Mouse (Mus musculus): Measurements from ENCODE around the gene Ucn2. TPM values are rescaled to one million over a fixed set of nuclear protein-coding genes. Genes with fewer than 3 reads are reported as not detected.

Ucn2 gene
- polyA plus RNA-seq, 1 experiment from 2014 or later: not detected

DNA sequence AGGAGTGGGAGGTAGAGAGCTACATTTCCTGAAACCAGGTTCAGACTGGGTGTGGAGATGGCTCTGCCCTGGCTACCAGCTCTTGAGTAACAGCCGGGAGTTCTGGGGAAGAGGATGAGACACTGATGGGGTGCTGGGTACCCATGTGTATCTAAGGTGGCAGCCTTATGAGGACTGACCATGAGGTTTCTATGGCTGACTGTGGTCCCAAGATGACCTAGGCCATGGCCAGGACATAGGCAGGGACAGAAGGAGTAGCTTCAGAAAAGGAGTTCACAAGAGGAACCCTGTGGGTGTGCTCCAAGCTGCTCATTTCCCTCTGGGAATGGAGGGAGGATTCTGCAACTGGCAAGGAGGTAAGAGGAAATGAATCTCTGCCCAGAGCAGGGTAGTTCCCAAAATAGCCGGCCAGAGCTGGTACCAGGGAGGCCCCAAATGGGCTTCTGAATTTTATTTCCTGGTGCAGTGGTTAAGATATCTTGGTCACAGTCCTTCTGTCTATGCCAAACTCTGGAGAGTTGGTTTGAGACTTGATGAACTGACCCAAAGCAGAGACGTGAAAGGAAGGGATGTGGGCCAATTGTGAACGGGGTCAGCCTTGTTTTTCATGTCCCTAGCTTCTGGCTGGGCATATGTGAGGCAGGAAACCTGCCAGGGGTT, 4.1 kb downstream of the Ucn2 start:
- Histone ChIP-seq H3K4me3 (ENCODE audit: low read depth, low read length) (no peak overlapping the region), H3K4me1 (ENCODE audit: insufficient read depth) (peaks cover 31% of the 10 kb centered on the region), H3K27ac (ENCODE audit: low read depth) (0 out of 2 replicates have a peak overlapping the region, but pooled peaks have one; percentile 6), H3K9me3 (ENCODE audit: low read length) (no peaks in the 10 kb centered on the region), H3K4me2 (ENCODE audit: low read depth, low read length) (no peak overlapping the region), H3K36me3 (replicated peaks; ENCODE audit: insufficient read depth, low read length) (no peaks in the 10 kb centered on the region), H3K9ac (replicated peaks) (no peak overlapping the region), H3K27me3 (ENCODE audit: insufficient read depth, low read length) (no peaks in the 10 kb centered on the region)
- TF ChIP-seq EP300 (IDR thresholded peaks at IDR 0.05; ENCODE audit: low read depth) (no peak), CTCF (IDR thresholded peaks at IDR 0.05; ENCODE audit: low read depth) (no peak)
- DNase-seq (no peak), ATAC-seq (no peak)
- WGBS (ENCODE audit: insufficient replicate concordance): 61% methylated on average over 4 of the region's 4 CpGs

DNA sequence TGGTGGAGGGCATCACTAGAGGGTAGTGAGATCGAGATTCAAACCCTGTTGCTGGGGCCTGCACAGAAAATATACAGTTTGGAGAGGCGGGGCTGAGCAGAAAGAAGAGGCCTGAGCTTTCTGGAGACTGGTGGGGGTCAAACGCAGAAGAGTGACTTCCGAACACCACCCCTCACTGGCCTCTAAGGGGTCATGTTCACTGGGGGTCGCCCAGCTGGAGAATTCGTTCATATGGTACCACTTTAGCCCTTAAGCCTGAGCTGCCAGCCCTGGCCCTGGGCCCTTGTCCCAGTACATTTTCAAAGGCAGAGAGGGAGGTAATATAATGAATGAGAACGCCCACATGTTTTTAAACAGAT, 4.6 kb downstream of the Ucn2 start:
- Histone ChIP-seq H3K4me2 (ENCODE audit: low read depth, low read length) (no peak overlapping the region), H3K27me3 (ENCODE audit: insufficient read depth, low read length) (no peaks in the 10 kb centered on the region), H3K4me1 (ENCODE audit: insufficient read depth) (peaks cover 35% of the 10 kb centered on the region), H3K9me3 (ENCODE audit: low read length) (no peaks in the 10 kb centered on the region), H3K4me3 (ENCODE audit: low read depth, low read length) (no peak overlapping the region), H3K36me3 (replicated peaks; ENCODE audit: insufficient read depth, low read length) (no peaks in the 10 kb centered on the region), H3K9ac (replicated peaks) (no peak overlapping the region), H3K27ac (ENCODE audit: low read depth) (no peak overlapping the region)
- TF ChIP-seq CTCF (IDR thresholded peaks at IDR 0.05; ENCODE audit: low read depth) (no peak), EP300 (IDR thresholded peaks at IDR 0.05; ENCODE audit: low read depth) (no peak)
- 72% methylated on average over 7 of the region's 7 CpGs for WGBS (ENCODE audit: insufficient replicate concordance)
- DNase-seq (no peak), ATAC-seq (no peak)

DNA sequence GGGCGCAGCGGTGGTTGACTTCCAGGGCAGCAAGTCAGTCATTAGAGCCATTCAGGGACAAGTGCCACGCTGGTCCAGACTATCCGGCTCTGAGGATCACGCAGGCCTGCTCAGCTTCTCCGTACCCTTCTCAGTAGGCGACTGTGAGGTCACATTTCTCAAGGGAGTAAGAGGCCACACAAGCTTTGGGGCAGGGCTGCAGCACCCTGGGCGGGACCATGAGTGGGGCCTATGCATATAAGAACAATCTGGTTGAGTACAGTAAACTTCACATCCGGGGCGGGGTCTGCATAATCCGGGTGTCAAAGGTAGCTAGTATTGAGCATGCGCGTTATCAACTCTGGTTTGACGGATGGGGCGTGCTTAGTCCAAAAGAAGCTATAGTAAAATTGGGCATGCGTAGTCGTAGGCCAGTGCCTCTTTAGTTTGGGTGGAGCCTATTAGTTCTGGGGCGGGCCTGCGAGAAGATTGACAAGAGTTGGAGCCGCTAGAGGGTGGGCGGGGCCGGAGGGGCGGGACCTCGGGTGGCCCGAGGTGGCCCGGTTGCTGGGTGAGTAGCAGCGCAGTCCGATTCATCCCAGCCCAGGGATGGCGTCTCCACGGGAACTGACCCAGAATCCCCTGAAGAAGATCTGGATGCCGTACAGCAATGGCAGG, 5.7 kb downstream of the Ucn2 start, which contains the start of gene Pfkfb4:
Gene Pfkfb4, plus strand, starts transcription at position 351 of the 657 bp plus-strand sequence.
- peak within 1 kb of the TSS; percentile 28 for H3K9ac ChIP-seq (replicated peaks)
- ATAC-seq: peak; percentile 96
- WGBS (ENCODE audit: insufficient replicate concordance): 1% methylated on average over 30 of the region's 31 CpGs

DNA sequence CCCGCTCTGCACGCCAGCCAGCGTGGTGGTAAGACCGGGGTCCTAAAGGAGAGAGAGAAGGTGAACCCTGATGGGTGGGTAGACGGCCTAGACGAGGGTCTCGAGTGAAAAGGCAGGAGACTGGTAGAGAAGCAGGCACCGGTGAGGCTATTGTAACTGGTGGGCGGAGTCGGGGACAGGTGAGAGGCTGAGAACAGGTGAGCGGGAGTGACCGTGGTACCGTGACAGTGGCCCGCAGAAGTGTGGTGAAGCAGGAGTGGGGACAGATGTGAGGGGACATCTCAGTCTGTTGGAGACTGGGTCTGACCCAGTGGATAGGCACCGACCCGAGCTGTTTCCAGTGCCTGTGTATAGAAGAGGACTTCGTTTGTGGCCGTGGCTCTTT, 6.3 kb downstream of the Ucn2 start:
- Histone ChIP-seq H3K27me3 (ENCODE audit: insufficient read depth, low read length) (no peaks in the 10 kb centered on the region), H3K4me3 (ENCODE audit: low read depth, low read length) (peak overlapping the region; percentile 49), H3K4me2 (ENCODE audit: low read depth, low read length) (peak overlapping the region; percentile 78), H3K27ac (ENCODE audit: low read depth) (no peak overlapping the region), H3K36me3 (replicated peaks; ENCODE audit: insufficient read depth, low read length) (no peaks in the 10 kb centered on the region), H3K9ac (replicated peaks) (peak overlapping the region; percentile 28; the same call in 1 of the 2 replicates), H3K9me3 (ENCODE audit: low read length) (no peaks in the 10 kb centered on the region), H3K4me1 (ENCODE audit: insufficient read depth) (peaks cover 48% of the 10 kb centered on the region)
- TF ChIP-seq EP300 (IDR thresholded peaks at IDR 0.05; ENCODE audit: low read depth) (no peak), CTCF (IDR thresholded peaks at IDR 0.05; ENCODE audit: low read depth) (no peak)
- DNase-seq (no peak), ATAC-seq (no peak)
- WGBS (ENCODE audit: insufficient replicate concordance): 13% methylated on average over 18 of the region's 18 CpGs

More for the DNA sequence above, 5.7 kb downstream of the Ucn2 start, which contains the start of gene Pfkfb4:
- H3K27ac ChIP-seq (ENCODE audit: low read depth): peak within 1 kb of the TSS; percentile 81
- peak within 1 kb of the TSS; percentile 49 for H3K4me3 ChIP-seq (ENCODE audit: low read depth, low read length)
- H3K27me3 ChIP-seq (ENCODE audit: insufficient read depth, low read length): no peaks in the 10 kb centered on the region
- H3K9me3 ChIP-seq (ENCODE audit: low read length): no peaks in the 10 kb centered on the region
- H3K4me1 ChIP-seq (ENCODE audit: insufficient read depth): peaks cover 46% of the 10 kb centered on the region
- peak within 1 kb of the TSS; percentile 78 for H3K4me2 ChIP-seq (ENCODE audit: low read depth, low read length)
- no peak for TF ChIP-seq EP300 (IDR thresholded peaks at IDR 0.05; ENCODE audit: low read depth)
- no peak for TF ChIP-seq CTCF (IDR thresholded peaks at IDR 0.05; ENCODE audit: low read depth)
- H3K36me3 ChIP-seq (replicated peaks; ENCODE audit: insufficient read depth, low read length): no peaks in the 10 kb centered on the region
- DNase-seq: peak; percentile 96

DNA sequence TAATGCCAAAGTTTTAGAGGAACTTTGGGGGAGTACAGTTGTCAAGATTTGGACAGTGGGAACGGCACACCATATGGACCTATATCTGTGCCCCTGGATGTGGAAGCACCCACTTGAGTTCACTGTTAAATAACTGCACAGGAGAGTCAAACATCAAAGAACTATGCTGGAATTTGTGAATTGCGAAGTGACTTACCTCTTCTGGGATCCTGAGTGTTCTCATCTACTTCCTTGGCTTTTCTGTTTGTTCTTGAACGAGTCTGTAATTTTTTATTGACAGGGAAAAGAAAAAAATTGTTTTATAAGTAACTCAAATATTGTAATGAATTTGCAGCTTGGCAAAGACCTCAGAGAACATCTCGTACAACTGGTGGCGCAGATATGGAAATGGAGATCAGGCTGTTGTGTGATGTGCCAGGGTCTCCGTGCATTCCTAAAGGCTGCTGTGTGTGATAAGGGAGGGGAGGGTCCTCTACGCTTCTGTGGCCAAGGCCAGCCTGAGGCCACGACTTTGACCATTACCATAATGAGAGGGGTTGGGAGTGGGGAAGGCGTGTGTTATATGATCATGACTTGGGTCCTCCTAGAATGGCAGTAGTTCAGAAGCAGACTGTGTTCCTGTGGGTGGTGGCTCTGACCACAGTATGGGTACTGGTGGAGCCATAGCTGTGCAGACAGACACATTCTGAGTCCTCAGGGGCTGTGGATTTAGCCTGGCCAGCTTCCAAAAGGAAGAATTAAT, 7.0 kb downstream of the Ucn2 start:
- Histone ChIP-seq H3K27me3 (ENCODE audit: insufficient read depth, low read length) (no peaks in the 10 kb centered on the region), H3K36me3 (replicated peaks; ENCODE audit: insufficient read depth, low read length) (no peaks in the 10 kb centered on the region), H3K9me3 (ENCODE audit: low read length) (no peaks in the 10 kb centered on the region), H3K4me2 (ENCODE audit: low read depth, low read length) (peak overlapping the region; percentile 78), H3K4me3 (ENCODE audit: low read depth, low read length) (peak overlapping the region; percentile 49), H3K4me1 (ENCODE audit: insufficient read depth) (peaks cover 48% of the 10 kb centered on the region), H3K27ac (ENCODE audit: low read depth) (no peak overlapping the region), H3K9ac (replicated peaks) (no peak overlapping the region)
- TF ChIP-seq CTCF (IDR thresholded peaks at IDR 0.05; ENCODE audit: low read depth) (no peak), EP300 (IDR thresholded peaks at IDR 0.05; ENCODE audit: low read depth) (no peak)
- 62% methylated on average over 9 of the region's 9 CpGs for WGBS (ENCODE audit: insufficient replicate concordance)
- no peak for ATAC-seq
- DNase-seq: no peak

DNA sequence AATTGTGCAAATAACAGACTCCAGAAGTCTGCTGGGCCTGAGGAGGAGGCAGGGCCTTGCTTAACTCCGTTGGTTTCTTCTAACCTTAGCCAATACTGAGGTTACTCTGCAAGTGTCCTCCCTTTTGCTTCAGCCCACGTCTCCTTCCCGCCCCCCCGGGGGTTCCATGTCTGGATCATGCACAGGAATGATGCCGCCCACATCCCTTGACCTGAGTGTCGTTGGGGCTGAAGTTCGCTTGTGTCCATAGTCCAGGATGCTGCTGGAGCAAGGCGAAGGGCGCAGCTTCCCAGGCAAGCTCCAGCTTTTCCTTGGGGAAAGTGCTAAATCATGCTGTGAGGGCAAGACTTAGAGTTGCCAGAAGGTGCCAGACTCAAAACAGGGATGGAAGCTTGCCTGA, 10.6 kb downstream of the Ucn2 start:
- Histone ChIP-seq H3K27ac (ENCODE audit: low read depth) (peak overlapping the region; percentile 71), H3K4me2 (ENCODE audit: low read depth, low read length) (peak overlapping the region; percentile 52), H3K27me3 (ENCODE audit: insufficient read depth, low read length) (no peaks in the 10 kb centered on the region), H3K4me1 (ENCODE audit: insufficient read depth) (peaks cover 28% of the 10 kb centered on the region), H3K9ac (replicated peaks) (no peak overlapping the region), H3K9me3 (ENCODE audit: low read length) (no peaks in the 10 kb centered on the region), H3K36me3 (replicated peaks; ENCODE audit: insufficient read depth, low read length) (no peaks in the 10 kb centered on the region), H3K4me3 (ENCODE audit: low read depth, low read length) (no peak overlapping the region)
- WGBS (ENCODE audit: insufficient replicate concordance): 56% methylated on average over 9 of the region's 9 CpGs
- DNase-seq (peak; percentile 31), ATAC-seq (no peak)
- TF ChIP-seq EP300 (IDR thresholded peaks at IDR 0.05; ENCODE audit: low read depth) (no peak), CTCF (IDR thresholded peaks at IDR 0.05; ENCODE audit: low read depth) (no peak)
